Mouse (Mus musculus) E14TG2a.4 (cell line): ENCODE data around the gene Dus2.
"Not testable (repeated sequence)": the region's sequence is repeated elsewhere in the genome, so short reads cannot be mapped to it uniquely, and the experiment has no call there.

ENCODE experiments used
- CTCF ChIP-seq: conservative IDR thresholded peaks from 2 replicates; pipeline ENCODE4 v1.5.1; 2014; ENCODE audit warnings: low read length
- NANOG ChIP-seq: IDR thresholded peaks from 2 replicates; pipeline ENCODE4 v1.6.1; 2014; ENCODE audit warnings: borderline replicate concordance, low read length, mixed read lengths

GRCm38 (mm10) chr8:106012203-106012602, 21.1 kb downstream of the Dus2 start:
- TF ChIP-seq CTCF, NANOG: not testable (repeated sequence)
